Mouse (Mus musculus) C2C12 (cell line): ENCODE measurements around the gene Fbxl17. TPM values are rescaled to one million over a fixed set of nuclear protein-coding genes. Genes with fewer than 3 reads are reported as not detected.

ENCODE experiments used
- H3K27me3 ChIP-seq: one replicate; pipeline ENCODE4 v1.6.1; 2011; ENCODE audit not compliant: control insufficient read depth, insufficient read depth, insufficient read length
- H3K36me3 ChIP-seq: one replicate; pipeline ENCODE4 v1.6.1; 2011; ENCODE audit not compliant: control insufficient read depth, insufficient read depth
- H3K4me3 ChIP-seq: one replicate; pipeline ENCODE4 v1.5.1; 2011; ENCODE audit warnings: mild to moderate bottlenecking, control low read depth; ENCODE audit not compliant: poor library complexity, insufficient read depth, severe bottlenecking
- H3K79me2 ChIP-seq: one replicate; pipeline ENCODE4 v1.6.1; 2011; ENCODE audit not compliant: control insufficient read depth, insufficient read depth
- H3K79me3 ChIP-seq: one replicate; pipeline ENCODE4 v1.6.1; 2011; ENCODE audit warnings: low read depth, control low read depth
- H3ac ChIP-seq: one replicate; pipeline ENCODE3; 2011; ENCODE audit warnings: low read depth; ENCODE audit not compliant: control insufficient read depth, insufficient read length
- CEBPB ChIP-seq: IDR thresholded peaks from one replicate; pipeline ENCODE4 v1.6.1; 2011; ENCODE audit warnings: low read depth, mild to moderate bottlenecking, control low read depth, moderate library complexity
- CTCF ChIP-seq: IDR thresholded peaks from one replicate; pipeline ENCODE4 v1.5.1; 2011; ENCODE audit not compliant: control insufficient read depth, insufficient read depth, insufficient read length
- FOSL1 ChIP-seq: IDR thresholded peaks from one replicate; pipeline ENCODE4 v1.8.0; 2011; ENCODE audit warnings: mild to moderate bottlenecking, low read length; ENCODE audit not compliant: poor library complexity, insufficient read depth, severe bottlenecking
- MAX ChIP-seq: IDR thresholded peaks from one replicate; pipeline ENCODE4 v1.6.1; 2011; ENCODE audit warnings: mild to moderate bottlenecking, control low read depth
- MYOD1 ChIP-seq: IDR thresholded peaks from one replicate; pipeline ENCODE4 v1.6.1; 2011; ENCODE audit warnings: low read depth; ENCODE audit not compliant: control insufficient read depth, insufficient read length
- MYOG ChIP-seq: IDR thresholded peaks from one replicate; pipeline ENCODE4 v1.6.1; 2011; ENCODE audit not compliant: control insufficient read depth, insufficient read length; ENCODE audit errors: extremely low read depth
- USF1 ChIP-seq: IDR thresholded peaks from one replicate; pipeline ENCODE4 v1.6.1; 2011; ENCODE audit warnings: low read depth, mild to moderate bottlenecking, control low read depth, moderate library complexity
- polyA plus RNA-seq: library from polyadenylated mRNA; unstranded; fragments of >200 nt; fragmentation: generic; extraction: Trizol; gene quantifications from one replicate; pipeline ENCODE4 v1.2.1, GENCODE M21; 2012; ENCODE audit warnings: missing spikeins

Gene Fbxl17
- polyA plus RNA-seq, 1 experiment, result 6.3 TPM

GRCm38 (mm10) chr17:63092774-63093173 lies 407.0 kb downstream of the Fbxl17 start:
- Histone ChIP-seq H3K4me3 (no peak overlapping the region), H3K27me3 (no peaks in the 10 kb centered on the region), H3ac (no peak overlapping the region), H3K79me3 (no peaks in the 10 kb centered on the region), H3K79me2 (no peaks in the 10 kb centered on the region), H3K36me3 (no peaks in the 10 kb centered on the region)
- TF ChIP-seq CEBPB (no peak), FOSL1 (no peak), USF1 (no peak), CTCF (no peak), MYOD1 (no peak), MAX (no peak), MYOG (no peak)

- Histone ChIP-seq H3K79me3 (no peaks in the 10 kb centered on the region), H3K27me3 (no peaks in the 10 kb centered on the region), H3ac (no peak overlapping the region), H3K79me2 (no peaks in the 10 kb centered on the region), H3K36me3 (no peaks in the 10 kb centered on the region), H3K4me3 (no peak overlapping the region)
- TF ChIP-seq MYOG, result no peak
- TF ChIP-seq USF1, result no peak
- TF ChIP-seq MAX, result no peak
These were observed 409.7 kb downstream of the Fbxl17 start for GRCm38 (mm10) chr17:63090112-63090511.

GRCm38 (mm10) chr17:63087265-63087664 lies 412.6 kb downstream of the Fbxl17 start:
- Histone ChIP-seq H3K27me3 (no peaks in the 10 kb centered on the region), H3K4me3 (no peak overlapping the region), H3K79me2 (no peaks in the 10 kb centered on the region), H3K79me3 (no peaks in the 10 kb centered on the region), H3K36me3 (no peaks in the 10 kb centered on the region), H3ac (no peak overlapping the region)
- TF ChIP-seq CTCF, result no peak
- no peak for TF ChIP-seq FOSL1
- TF ChIP-seq MYOG, result no peak
- no peak for TF ChIP-seq USF1
- no peak for TF ChIP-seq MAX
- TF ChIP-seq MYOD1, result no peak
- TF ChIP-seq CEBPB, result no peak

GRCm38 (mm10) chr17:63086526-63086925 lies 413.3 kb downstream of the Fbxl17 start:
- TF ChIP-seq CEBPB (no peak), FOSL1 (no peak), MYOD1 (no peak), CTCF (no peak), MYOG (no peak), USF1 (no peak), MAX (no peak)
- no peak overlapping the region for H3ac ChIP-seq
- no peaks in the 10 kb centered on the region for H3K36me3 ChIP-seq
- H3K27me3 ChIP-seq, result no peaks in the 10 kb centered on the region
- no peaks in the 10 kb centered on the region for H3K79me2 ChIP-seq
- H3K79me3 ChIP-seq, result no peaks in the 10 kb centered on the region
- no peak overlapping the region for H3K4me3 ChIP-seq

GRCm38 (mm10) chr17:63085227-63085626 lies 414.6 kb downstream of the Fbxl17 start:
- TF ChIP-seq USF1 (no peak), CTCF (no peak), CEBPB (no peak), MAX (no peak), MYOG (no peak), FOSL1 (no peak), MYOD1 (no peak)
- Histone ChIP-seq H3ac (no peak overlapping the region), H3K36me3 (no peaks in the 10 kb centered on the region), H3K27me3 (no peaks in the 10 kb centered on the region), H3K4me3 (no peak overlapping the region), H3K79me3 (no peaks in the 10 kb centered on the region), H3K79me2 (no peaks in the 10 kb centered on the region)

GRCm38 (mm10) chr17:63079087-63079486 lies 420.7 kb downstream of the Fbxl17 start:
- no peak for TF ChIP-seq USF1
- no peak for TF ChIP-seq MYOD1
- no peak for TF ChIP-seq MAX
- no peak for TF ChIP-seq CEBPB
- no peak for TF ChIP-seq MYOG
- TF ChIP-seq FOSL1, result no peak
- TF ChIP-seq CTCF, result no peak
- H3K36me3 ChIP-seq, result no peaks in the 10 kb centered on the region

More at GRCm38 (mm10) chr17:63079087-63079486, 420.7 kb downstream of the Fbxl17 start:
- Histone ChIP-seq H3K79me3 (no peaks in the 10 kb centered on the region), H3ac (no peak overlapping the region), H3K4me3 (no peak overlapping the region), H3K79me2 (no peaks in the 10 kb centered on the region), H3K27me3 (no peaks in the 10 kb centered on the region)
